Mouse (Mus musculus) E14TG2a.4 (cell line): ENCODE results near the gene Gm9833.

Experiments used
- H3K27me3 ChIP-seq: 2 replicates; pipeline ENCODE4 v1.6.1; 2014; ENCODE audit warnings: low read length, control low read depth; ENCODE audit not compliant: insufficient read depth
- H3K36me3 ChIP-seq: 2 replicates; pipeline ENCODE4 v1.6.1; 2014; ENCODE audit warnings: low read length, control low read depth; ENCODE audit not compliant: insufficient read depth
- H3K4me1 ChIP-seq: replicated peaks from 2 replicates; pipeline ENCODE4 v1.6.1; 2014; ENCODE audit warnings: low read depth, low read length, control low read depth
- H3K4me3 ChIP-seq: replicated peaks from 2 replicates; pipeline ENCODE4 v1.5.1; 2014; ENCODE audit warnings: mild to moderate bottlenecking, low read length
- H3K9me3 ChIP-seq: 2 replicates; pipeline ENCODE4 v1.6.1; 2014; ENCODE audit warnings: low read length, control low read depth
- CTCF ChIP-seq: conservative IDR thresholded peaks from 2 replicates; pipeline ENCODE4 v1.5.1; 2014; ENCODE audit warnings: low read length
- NANOG ChIP-seq: IDR thresholded peaks from 2 replicates; pipeline ENCODE4 v1.6.1; 2014; ENCODE audit warnings: borderline replicate concordance, low read length, mixed read lengths
- POU5F1 ChIP-seq: IDR thresholded peaks from 2 replicates; pipeline ENCODE4 v1.6.1; 2014; ENCODE audit warnings: low read length, borderline replicate concordance

The Gm9833 gene

GRCm38 (mm10) chr3:10126502-10126901 lies 38.6 kb downstream of the Gm9833 start:
- H3K9me3 ChIP-seq, result no peaks in the 10 kb centered on the region
- no peaks in the 10 kb centered on the region for H3K4me1 ChIP-seq
- H3K27me3 ChIP-seq, result no peaks in the 10 kb centered on the region
- no peak overlapping the region for H3K4me3 ChIP-seq
- no peaks in the 10 kb centered on the region for H3K36me3 ChIP-seq
- TF ChIP-seq CTCF (no peak), POU5F1 (no peak), NANOG (no peak)

GRCm38 (mm10) chr3:10126952-10127351 lies 39.0 kb downstream of the Gm9833 start:
- H3K27me3 ChIP-seq, result no peaks in the 10 kb centered on the region; the same call in 1 of the 2 replicates
- no peaks in the 10 kb centered on the region for H3K4me1 ChIP-seq
- H3K9me3 ChIP-seq, result no peaks in the 10 kb centered on the region
- H3K36me3 ChIP-seq, result no peaks in the 10 kb centered on the region
- no peak for TF ChIP-seq POU5F1
- TF ChIP-seq NANOG, result no peak
- no peak for TF ChIP-seq CTCF
- H3K4me3 ChIP-seq, result no peak overlapping the region

- Histone ChIP-seq H3K9me3 (no peaks in the 10 kb centered on the region), H3K4me3 (no peak overlapping the region), H3K27me3 (no peaks in the 10 kb centered on the region; the same call in 1 of the 2 replicates), H3K36me3 (no peaks in the 10 kb centered on the region), H3K4me1 (no peaks in the 10 kb centered on the region)
- TF ChIP-seq POU5F1, result no peak
- TF ChIP-seq CTCF, result no peak
- no peak for TF ChIP-seq NANOG
Measured at GRCm38 (mm10) chr3:10127505-10127904, 39.6 kb downstream of the Gm9833 start.
